19 mouse cellular contexts compared by ENCODE assay signal in genomic region chr11:76069816-76070215, GRCm38 (mm10). TPM values are rescaled to one million over a fixed set of nuclear protein-coding genes. Genes with fewer than 3 reads are reported as not detected.
A peak's percentile ranks its signal among the peaks of the same experiment; 100 is the strongest.
DNase-seq lines count a peak whose midpoint lies in the region; ATAC-seq and TF ChIP-seq lines count a peak whose summit lies in the region.
"Had no signal": no experiment of that assay in that cellular context is flagged by ENCODE, and none has a peak within 500 bp of the region (broad histone marks: within the 10 kb centered on the region; RNA-seq: fewer than 3 reads in every experiment).

No protein-coding gene starts in this region.

- no peak overlapping the region for H3K27ac ChIP-seq in heart, embryonic 12.5 days (ENCODE audit: poor library complexity, severe bottlenecking)
- H3K27ac ChIP-seq in kidney, adult 2 months (ENCODE audit: insufficient read depth, low read depth, low read length) = no peak overlapping the region
- H3K27ac ChIP-seq in kidney, embryonic 14.5 days (ENCODE audit: low read depth, low read length) = no peak overlapping the region
- H3K27ac ChIP-seq in brown adipose tissue, adult 24 weeks (replicated peaks; ENCODE audit: low read depth, low read length) = peak overlapping the region; percentile 53
- H3K27ac ChIP-seq: embryonic facial prominence, embryonic 12.5 days; forebrain, embryonic 15.5 days; hindbrain, embryonic 12.5 days; kidney, embryonic 15.5 days had no signal

- peaks cover 13% of the 10 kb centered on the region for H3K4me1 ChIP-seq in heart, embryonic 12.5 days (replicated peaks)
- H3K4me1 ChIP-seq in kidney, adult 2 months (ENCODE audit: control insufficient read depth, insufficient read depth, low read length) = peaks cover 11% of the 10 kb centered on the region; the same call in 1 of the 2 replicates
- H3K4me1 ChIP-seq in kidney, embryonic 14.5 days (ENCODE audit: control insufficient read depth, insufficient read depth, low read length) = no peaks in the 10 kb centered on the region
- peaks cover 16% of the 10 kb centered on the region; the same call in 1 of the 2 replicates for H3K4me1 ChIP-seq in brown adipose tissue, adult 24 weeks (ENCODE audit: control insufficient read depth, insufficient read depth, insufficient read length, low read length)
- H3K4me1 ChIP-seq: forebrain, embryonic 15.5 days had no signal

- no peak for TF ChIP-seq CTCF in kidney, adult 2 months (conservative IDR thresholded peaks at IDR 0.05; ENCODE audit: insufficient read depth, insufficient read length, low read depth, low read length)

- H3K9ac ChIP-seq in heart, embryonic 12.5 days = no peak overlapping the region
- H3K9ac ChIP-seq in kidney, embryonic 14.5 days (ENCODE audit: low read depth, low read length) = no peak overlapping the region
- H3K9ac ChIP-seq: embryonic facial prominence, embryonic 12.5 days; forebrain, embryonic 15.5 days; hindbrain, embryonic 12.5 days; kidney, embryonic 15.5 days had no signal

- 90% methylated on average over 6 of the region's 6 CpGs for WGBS in heart, embryonic 12.5 days
- WGBS in kidney, adult 2 months = 63% methylated on average over 6 of the region's 6 CpGs
- 92% methylated on average over 6 of the region's 6 CpGs for WGBS in kidney, embryonic 14.5 days

- H3K27me3 ChIP-seq in heart, embryonic 12.5 days (replicated peaks) = no peaks in the 10 kb centered on the region
- no peaks in the 10 kb centered on the region for H3K27me3 ChIP-seq in kidney, adult 2 months (replicated peaks; ENCODE audit: control insufficient read depth, insufficient read depth, low read length)
- H3K27me3 ChIP-seq in kidney, embryonic 14.5 days (ENCODE audit: control insufficient read depth, insufficient read depth, low read length) = no peaks in the 10 kb centered on the region
- H3K27me3 ChIP-seq: embryonic facial prominence, embryonic 12.5 days; forebrain, embryonic 15.5 days; hindbrain, embryonic 12.5 days; kidney, embryonic 15.5 days had no signal

- H3K4me2 ChIP-seq in heart, embryonic 12.5 days = no peak overlapping the region
- H3K4me2 ChIP-seq in kidney, embryonic 14.5 days (replicated peaks; ENCODE audit: low read depth, low read length) = no peak overlapping the region
- H3K4me2 ChIP-seq: embryonic facial prominence, embryonic 12.5 days; forebrain, embryonic 15.5 days; hindbrain, embryonic 12.5 days; kidney, embryonic 15.5 days had no signal

- ATAC-seq in heart, embryonic 12.5 days (ENCODE audit: insufficient number of reproducible peaks, low FRiP score) = no peak
- ATAC-seq in kidney, embryonic 14.5 days (ENCODE audit: low FRiP score, low TSS enrichment) = no peak
- ATAC-seq: forebrain, embryonic 15.5 days; hindbrain, embryonic 16.5 days; inflammation-experienced regulatory T-cells, adult 6 months; intestine, postnatal 0 days had no signal

- H3K9me3 ChIP-seq in heart, embryonic 12.5 days (replicated peaks) = no peaks in the 10 kb centered on the region
- no peaks in the 10 kb centered on the region for H3K9me3 ChIP-seq in kidney, embryonic 14.5 days (ENCODE audit: control insufficient read depth, low read length)
- H3K9me3 ChIP-seq: embryonic facial prominence, embryonic 12.5 days; forebrain, embryonic 15.5 days; hindbrain, embryonic 12.5 days; kidney, embryonic 15.5 days had no signal

- TF ChIP-seq POLR2A in kidney, adult 2 months (IDR thresholded peaks at IDR 0.05; ENCODE audit: low read depth, low read length) = no peak

- DNase-seq in gastrocnemius, adult 18-20 months (ENCODE audit: low spot score) = peak; percentile 62
- no peak for DNase-seq in gastrocnemius, adult 8-10 months (ENCODE audit: low spot score in 2 of 2)
- peak; percentile 57 to 78 for DNase-seq in heart, adult 18-20 months
- peak; percentile 37 for DNase-seq in kidney, adult 2 months
- no peak for DNase-seq in urinary bladder, postnatal 4 days (ENCODE audit: low spot score in 2 of 2)
- DNase-seq: adrenal gland, postnatal 36 days; cerebellum, adult 11 months; cerebellum, adult 8-10 months; cerebellum, postnatal 14 days had no signal

- peaks cover 16% of the 10 kb centered on the region; the same call in 1 of the 2 replicates for H3K36me3 ChIP-seq in heart, embryonic 12.5 days
- no peaks in the 10 kb centered on the region for H3K36me3 ChIP-seq in kidney, adult 2 months (ENCODE audit: control insufficient read depth, insufficient read depth, low read length)
- no peaks in the 10 kb centered on the region; the same call in 1 of the 2 replicates for H3K36me3 ChIP-seq in kidney, embryonic 14.5 days (ENCODE audit: control insufficient read depth, insufficient read depth, low read length)

- H3K4me3 ChIP-seq in heart, embryonic 12.5 days = no peak overlapping the region
- no peak overlapping the region for H3K4me3 ChIP-seq in kidney, adult 2 months (ENCODE audit: insufficient read depth, low read depth, low read length)
- H3K4me3 ChIP-seq in kidney, embryonic 14.5 days (ENCODE audit: low read length) = no peak overlapping the region
- H3K4me3 ChIP-seq in brown adipose tissue, adult 24 weeks (ENCODE audit: insufficient read depth, low read depth, low read length) = no peak overlapping the region
- H3K4me3 ChIP-seq: embryonic facial prominence, embryonic 12.5 days; forebrain, embryonic 15.5 days; hindbrain, embryonic 12.5 days; kidney, embryonic 15.5 days had no signal

RNA-seq across cellular contexts. Expression of gene Rflnb, which starts 42.2 kb away (rescaled TPM):
- 10 to 100 TPM; 10.9 to 16.1 TPM for total RNA-seq in gastrocnemius, adult 18-20 months (2021)
- total RNA-seq in gastrocnemius, adult 8-10 months (2022) = 10 to 100 TPM in 1 of 4 experiments, 1 to 10 TPM in 3; 7.4 to 13.4 (median 9.2) TPM
- 10 to 100 TPM; 28.6 to 35.8 TPM for total RNA-seq in heart, adult 18-20 months (2021)
- 10.3 and 11.8 TPM in 2 replicates for polyA plus RNA-seq in heart, embryonic 12.5 days (2016; fragmentation: Nextera tagmentation; extraction: Ambion mirVana)
- 15.8 and 18.8 TPM in 2 replicates for polyA plus RNA-seq in kidney, adult 2 months (2012; rRNA removed)
- 20.7 and 23.3 TPM in 2 replicates for polyA plus RNA-seq in kidney, embryonic 14.5 days (2014; fragmentation: Nextera tagmentation; extraction: Ambion mirVana)
- 35.4 and 39.1 TPM in 2 replicates for polyA plus RNA-seq in brown adipose tissue, adult 24 weeks (2012; ENCODE audit: insufficient read depth, insufficient read length, missing spikeins)

Comparison
In these comparisons a context has a peak if more than half of its experiments do, and no peak if none do; other contexts are left out.
1. DNase-seq: peak in gastrocnemius, adult 18-20 months (single experiment), heart, adult 18-20 months (2 of 2) and kidney, adult 2 months (single experiment); none in gastrocnemius, adult 8-10 months (0 of 2) and urinary bladder, postnatal 4 days (0 of 2).